Mouse (Mus musculus) liver, embryonic 14.5 days (tissue): ENCODE data around the gene Npas3. TPM values are rescaled to one million over a fixed set of nuclear protein-coding genes. Genes with fewer than 3 reads are reported as not detected.

Experiments used
- ATAC-seq: fragments of 200-750 bp; cut with Nextera tagmentation; 2 replicates; pipeline ENCODE4 v1.8.0; 2017; ENCODE audit warnings: moderate number of reproducible peaks, mild to moderate bottlenecking, moderate library complexity; ENCODE audit not compliant: insufficient read depth
- DNase-seq, 3 experiments: peaks; one replicate each; pipeline ENCODE4 v3.0.0-alpha.2; 2012 to 2013; ENCODE audit warnings: low read depth in 3 of 3, low spot score in 3 of 3
- H3K27ac ChIP-seq: fragments of 300-500 bp; sonication (generic); 2 replicates; pipeline ENCODE4 v1.5.1; 2014; ENCODE audit warnings: moderate library complexity, mild to moderate bottlenecking, control low read depth, inconsistent platforms
- H3K27me3 ChIP-seq: fragments of 300-500 bp; sonication (generic); 2 replicates; pipeline ENCODE4 v1.6.1; 2014; ENCODE audit warnings: mild to moderate bottlenecking, low read length, moderate library complexity; ENCODE audit not compliant: control insufficient read depth, insufficient read depth
- H3K36me3 ChIP-seq: fragments of 300-500 bp; sonication (generic); replicated peaks from 2 replicates; pipeline ENCODE4 v1.6.1; 2014; ENCODE audit warnings: low read depth; ENCODE audit not compliant: control insufficient read depth, insufficient read depth
- H3K4me1 ChIP-seq, 2 experiments: fragments of 200-500 bp in 1 of 2; fragments of 300-500 bp in 1 of 2; sonication (generic) in 1 of 2; replicated peaks; 2 replicates each; pipeline ENCODE4 v1.6.1; 2012 to 2014; ENCODE audit warnings: antibody characterized with exemption in 1 of 2, inconsistent platforms in 1 of 2, low read length in 1 of 2; ENCODE audit not compliant: control insufficient read depth in 2 of 2, insufficient read depth in 2 of 2
- H3K4me2 ChIP-seq: fragments of 300-500 bp; sonication (generic); 2 replicates; pipeline ENCODE4 v1.6.1; 2014; ENCODE audit warnings: low read depth, mild to moderate bottlenecking, control low read depth, moderate library complexity
- H3K4me3 ChIP-seq, 2 experiments: fragments of 200-500 bp in 1 of 2; fragments of 300-500 bp in 1 of 2; sonication (generic) in 1 of 2; 2 replicates each; pipeline ENCODE4 v1.5.1; 2012 to 2014; ENCODE audit warnings: low read depth in 2 of 2, low read length in 2 of 2, mild to moderate bottlenecking in 2 of 2, control low read depth in 1 of 2, inconsistent platforms in 1 of 2, moderate library complexity in 1 of 2; ENCODE audit not compliant: insufficient read depth in 1 of 2
- H3K9ac ChIP-seq: fragments of 300-500 bp; sonication (generic); replicated peaks from 2 replicates; pipeline ENCODE4 v1.6.1; 2014; ENCODE audit warnings: mild to moderate bottlenecking, control low read depth, moderate library complexity
- H3K9me3 ChIP-seq: fragments of 300-500 bp; sonication (generic); 2 replicates; pipeline ENCODE4 v1.6.1; 2016; ENCODE audit warnings: low read length, mixed read lengths; ENCODE audit not compliant: control insufficient read depth
- CTCF ChIP-seq: IDR thresholded peaks from 2 replicates; pipeline ENCODE4 v1.5.1; 2016; ENCODE audit warnings: antibody characterized with exemption, low read depth, control low read depth
- EP300 ChIP-seq: IDR thresholded peaks from 2 replicates; pipeline ENCODE4 v1.6.1; 2016; ENCODE audit warnings: antibody characterized with exemption, low read depth
- WGBS: fragments of 180-500 bp; shearing (Covaris S2); extraction: QIAGEN DNeasy Blood & Tissue Kit; methylation state at CpG from one replicate; pipeline ENCODE4 v1.1.7; 2014; ENCODE audit not compliant: insufficient replicate concordance; 5-methylcytosine and 5-hydroxymethylcytosine counted together
- polyA plus RNA-seq, 2 experiments: library from polyadenylated mRNA; depleted of rRNA in 1 of 2; stranded (reverse) in 1 of 2; unstranded in 1 of 2; fragments of >200 nt; fragmentation: Nextera tagmentation in 1 of 2; extraction: Ambion mirVana in 1 of 2; gene quantifications; 2 replicates each; pipeline versions ENCODE4 v1.2.1 to v1.2.3; 2012 to 2014

Gene Npas3
- polyA plus RNA-seq, 2 experiments, result 0.08 to 0.09 TPM

- TF ChIP-seq EP300 (no peak), CTCF (no peak)
- H3K9me3 ChIP-seq, result no peaks in the 10 kb centered on the region
- no peaks in the 10 kb centered on the region for H3K27me3 ChIP-seq
- no peak overlapping the region for H3K4me3 ChIP-seq
- no peak overlapping the region for H3K4me2 ChIP-seq
- H3K4me1 ChIP-seq, result no peaks in the 10 kb centered on the region
- ATAC-seq (no peak), DNase-seq (no peak)
- H3K27ac ChIP-seq, result no peak overlapping the region
- H3K36me3 ChIP-seq, result no peaks in the 10 kb centered on the region
- 55% methylated on average over 4 of the region's 4 CpGs for WGBS
- H3K9ac ChIP-seq, result no peak overlapping the region
Observed at GRCm38 (mm10) chr12:53888624-53889023, 640.1 kb downstream of the Npas3 start.

- Histone ChIP-seq H3K36me3 (no peaks in the 10 kb centered on the region), H3K4me3 (no peak overlapping the region), H3K9ac (no peak overlapping the region), H3K27me3 (no peaks in the 10 kb centered on the region), H3K4me2 (no peak overlapping the region), H3K27ac (no peak overlapping the region), H3K9me3 (no peaks in the 10 kb centered on the region), H3K4me1 (no peaks in the 10 kb centered on the region)
- 69% methylated on average over 5 of the region's 5 CpGs for WGBS
- no peak for TF ChIP-seq CTCF
- no peak for TF ChIP-seq EP300
- DNase-seq, result no peak
- no peak for ATAC-seq
Observed at GRCm38 (mm10) chr12:53895909-53896308, 647.4 kb downstream of the Npas3 start.

GRCm38 (mm10) chr12:53908761-53909160 lies 660.3 kb downstream of the Npas3 start:
- H3K4me3 ChIP-seq, result no peak overlapping the region
- ATAC-seq (no peak), DNase-seq (no peak)
- H3K9ac ChIP-seq, result no peak overlapping the region
- H3K27me3 ChIP-seq, result no peaks in the 10 kb centered on the region
- no peaks in the 10 kb centered on the region for H3K9me3 ChIP-seq
- WGBS, result 50% methylated on average over 8 of the region's 8 CpGs
- no peak overlapping the region for H3K4me2 ChIP-seq
- H3K36me3 ChIP-seq, result no peaks in the 10 kb centered on the region
- no peaks in the 10 kb centered on the region for H3K4me1 ChIP-seq
- TF ChIP-seq EP300 (no peak), CTCF (no peak)
- H3K27ac ChIP-seq, result no peak overlapping the region

GRCm38 (mm10) chr12:53910192-53910591 lies 661.7 kb downstream of the Npas3 start:
- no peak for DNase-seq
- 46% methylated on average over 2 of the region's 2 CpGs for WGBS
- Histone ChIP-seq H3K9me3 (no peaks in the 10 kb centered on the region), H3K4me1 (no peaks in the 10 kb centered on the region), H3K27ac (no peak overlapping the region), H3K27me3 (no peaks in the 10 kb centered on the region), H3K4me3 (no peak overlapping the region), H3K4me2 (no peak overlapping the region), H3K36me3 (no peaks in the 10 kb centered on the region), H3K9ac (no peak overlapping the region)
- no peak for ATAC-seq
- no peak for TF ChIP-seq CTCF
- no peak for TF ChIP-seq EP300

- H3K36me3 ChIP-seq, result no peaks in the 10 kb centered on the region
- WGBS, result 72% methylated on average over 7 of the region's 7 CpGs
- no peaks in the 10 kb centered on the region for H3K9me3 ChIP-seq
- H3K4me1 ChIP-seq, result no peaks in the 10 kb centered on the region; a peak in 1 of 4 replicates
- TF ChIP-seq CTCF, result no peak
- TF ChIP-seq EP300, result no peak
- H3K27ac ChIP-seq, result no peak overlapping the region
- no peak overlapping the region for H3K4me3 ChIP-seq
- ATAC-seq (no peak), DNase-seq (no peak)
- no peak overlapping the region for H3K4me2 ChIP-seq
- no peaks in the 10 kb centered on the region for H3K27me3 ChIP-seq
- H3K9ac ChIP-seq, result no peak overlapping the region
Observed at GRCm38 (mm10) chr12:53922153-53922552, 673.7 kb downstream of the Npas3 start.
